Mouse (Mus musculus) neural tube, embryonic 12.5 days (tissue): ENCODE data around the gene Sgf29. TPM values are rescaled to one million over a fixed set of nuclear protein-coding genes. Genes with fewer than 3 reads are reported as not detected.
A peak's percentile ranks its signal among the peaks of the same experiment; 100 is the strongest.

Experiments used
- ATAC-seq: fragments of 200-750 bp; cut with Nextera tagmentation; 2 replicates; pipeline ENCODE4 v1.8.0; 2017; ENCODE audit warnings: low read depth, mild to moderate bottlenecking, moderate TSS enrichment, moderate library complexity; ENCODE audit not compliant: low FRiP score
- H3K27ac ChIP-seq: fragments of 300-500 bp; sonication (generic); 2 replicates; pipeline ENCODE4 v1.5.1; 2016
- H3K27me3 ChIP-seq: fragments of 300-500 bp; sonication (generic); replicated peaks from 2 replicates; pipeline ENCODE4 v1.6.1; 2016; ENCODE audit warnings: mild to moderate bottlenecking
- H3K36me3 ChIP-seq: fragments of 300-500 bp; sonication (generic); 2 replicates; pipeline ENCODE4 v1.6.1; 2016; ENCODE audit warnings: mild to moderate bottlenecking
- H3K4me1 ChIP-seq: fragments of 300-500 bp; sonication (generic); 2 replicates; pipeline ENCODE4 v1.6.1; 2016
- H3K4me2 ChIP-seq: fragments of 300-500 bp; sonication (generic); replicated peaks from 2 replicates; pipeline ENCODE4 v1.6.1; 2016; ENCODE audit warnings: mild to moderate bottlenecking
- H3K4me3 ChIP-seq: fragments of 300-500 bp; sonication (generic); 2 replicates; pipeline ENCODE4 v1.5.1; 2016
- H3K9ac ChIP-seq: fragments of 300-500 bp; sonication (generic); 2 replicates; pipeline ENCODE4 v1.6.1; 2016; ENCODE audit warnings: mild to moderate bottlenecking
- H3K9me3 ChIP-seq: fragments of 300-500 bp; sonication (generic); 2 replicates; pipeline ENCODE4 v1.6.1; 2016; ENCODE audit warnings: mild to moderate bottlenecking
- WGBS: fragments of 180-500 bp; shearing (Covaris S2); methylation state at CpG from one replicate; pipeline ENCODE4 v1.1.7; 2016; 5-methylcytosine and 5-hydroxymethylcytosine counted together
- polyA plus RNA-seq: library from polyadenylated mRNA; unstranded; fragments of >200 nt; fragmentation: Nextera tagmentation; extraction: Ambion mirVana; gene quantifications from 2 replicates; pipeline ENCODE4 v1.2.1, GENCODE M21; 2016

The Sgf29 gene
- polyA plus RNA-seq, 1 experiment from 2014 or later, result 53.2 TPM

DNA sequence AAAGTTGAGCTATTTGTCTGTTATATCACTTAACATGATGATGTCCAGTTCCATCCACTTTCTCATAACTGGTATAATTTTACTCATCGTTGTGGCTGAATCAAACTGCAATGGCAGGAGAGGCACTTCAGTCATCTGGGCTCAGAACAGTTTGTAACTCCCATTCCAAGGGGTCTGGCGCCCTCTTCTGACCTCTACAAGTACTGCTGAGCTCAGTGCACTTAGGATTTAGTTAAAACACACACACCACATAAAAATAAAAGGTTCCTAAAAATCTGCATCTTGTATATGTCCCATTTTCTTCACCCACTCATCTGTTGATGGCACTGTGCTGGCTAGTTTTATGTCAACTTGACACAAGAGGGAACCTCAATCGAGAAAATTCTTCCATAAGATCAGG, 44.1 kb downstream of the Sgf29 start:
- H3K27me3 ChIP-seq, result no peaks in the 10 kb centered on the region
- no peak for ATAC-seq
- H3K4me1 ChIP-seq, result peaks cover 28% of the 10 kb centered on the region
- H3K4me3 ChIP-seq, result no peak overlapping the region
- WGBS, result 46% methylated on average over 3 of the region's 3 CpGs
- peaks cover 25% of the 10 kb centered on the region for H3K36me3 ChIP-seq
- no peak overlapping the region for H3K27ac ChIP-seq
- H3K4me2 ChIP-seq, result peak overlapping the region; percentile 92
- no peaks in the 10 kb centered on the region for H3K9me3 ChIP-seq
- H3K9ac ChIP-seq, result no peak overlapping the region

DNA sequence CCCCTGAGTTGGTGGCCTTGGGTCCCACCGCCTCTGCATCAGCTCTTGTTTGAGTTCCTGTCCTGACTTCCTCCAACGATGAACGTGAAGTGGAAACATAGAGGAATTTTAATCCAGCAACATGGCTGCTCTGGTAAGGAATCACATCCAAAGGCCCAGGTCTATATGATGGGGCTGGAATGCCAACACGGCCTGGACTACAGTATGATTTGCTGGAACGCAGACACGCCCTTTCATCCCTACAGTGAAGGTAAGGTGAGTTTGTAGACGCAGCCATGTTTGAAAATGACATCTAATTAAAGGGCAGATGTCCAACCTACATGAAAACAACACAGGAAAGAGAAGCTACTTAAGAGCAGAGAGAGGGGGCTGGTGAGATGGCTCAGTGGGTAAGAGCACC, 44.7 kb downstream of the Sgf29 start:
- H3K9ac ChIP-seq, result no peak overlapping the region
- H3K4me2 ChIP-seq, result peak overlapping the region; percentile 92

DNA sequence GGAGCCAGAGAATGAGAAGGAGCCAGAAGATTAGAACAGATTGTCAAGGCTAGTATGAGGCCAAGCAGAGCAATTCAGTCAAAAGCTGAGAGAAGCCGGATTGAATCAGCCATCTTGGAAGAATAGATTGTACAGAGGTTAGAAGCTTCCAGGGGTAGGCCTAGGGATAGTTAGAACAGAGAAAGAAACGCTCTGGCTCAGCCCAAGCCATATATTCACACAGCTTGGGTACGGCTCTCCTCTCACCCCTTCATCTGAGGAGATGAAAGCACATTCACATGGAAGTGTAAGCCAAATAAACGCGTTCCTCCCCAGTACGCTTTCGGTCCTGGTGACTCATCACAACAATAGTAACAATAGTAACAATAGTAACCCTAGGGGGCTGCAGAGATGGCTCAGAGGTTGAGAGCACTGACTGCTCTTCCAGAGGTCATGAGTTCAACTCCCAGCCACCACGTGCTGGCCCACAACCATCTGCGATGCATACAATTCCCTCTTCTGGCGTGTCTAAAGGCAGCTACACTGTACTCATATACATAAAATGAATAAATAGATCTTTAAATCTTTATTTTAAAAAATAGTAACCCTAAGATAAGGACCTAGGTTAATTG, 45.4 kb downstream of the Sgf29 start:
- peak overlapping the region; percentile 92 for H3K4me2 ChIP-seq
- 17% methylated on average over 10 of the region's 10 CpGs for WGBS
- H3K4me1 ChIP-seq, result peaks cover 28% of the 10 kb centered on the region
- no peak for ATAC-seq
- H3K27ac ChIP-seq, result no peak overlapping the region
- peaks cover 34% of the 10 kb centered on the region for H3K36me3 ChIP-seq
- H3K27me3 ChIP-seq, result no peaks in the 10 kb centered on the region
- no peaks in the 10 kb centered on the region for H3K9me3 ChIP-seq
- peak overlapping the region; percentile 84 for H3K4me3 ChIP-seq
- H3K9ac ChIP-seq, result peak overlapping the region; percentile 84

More for the DNA sequence above, 44.7 kb downstream of the Sgf29 start:
- H3K36me3 ChIP-seq, result peaks cover 26% of the 10 kb centered on the region
- peaks cover 28% of the 10 kb centered on the region for H3K4me1 ChIP-seq
- no peaks in the 10 kb centered on the region for H3K27me3 ChIP-seq
- H3K27ac ChIP-seq, result no peak overlapping the region
- H3K9me3 ChIP-seq, result no peaks in the 10 kb centered on the region
- ATAC-seq, result no peak
- WGBS, result 88% methylated on average over 7 of the region's 7 CpGs
- H3K4me3 ChIP-seq, result no peak overlapping the region

DNA sequence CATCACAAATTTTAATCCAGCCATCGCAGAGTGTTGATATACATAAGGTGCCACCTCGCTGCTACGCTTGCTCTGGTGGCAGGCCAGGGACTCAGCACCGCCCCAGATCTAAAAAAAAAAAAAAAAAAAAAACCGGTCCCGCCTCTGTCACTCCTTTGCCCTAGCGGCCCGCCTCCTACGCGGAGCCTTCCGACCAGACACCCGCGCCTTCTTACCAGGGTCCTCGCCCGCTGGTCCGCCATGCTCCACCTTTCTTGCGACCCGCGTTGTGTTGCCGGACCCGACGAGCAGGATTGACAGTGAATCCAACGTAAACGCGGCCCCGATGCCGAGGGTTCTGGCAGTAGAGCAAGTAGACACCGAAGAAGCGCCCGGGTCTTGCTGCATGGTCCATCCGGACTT, 46.1 kb downstream of the Sgf29 start, which contains the start of gene Bola2:
Gene Bola2 (plus strand): TSS at position 192 of the 402 bp plus-strand sequence.
- Histone ChIP-seq H3K4me3 (peak within 1 kb of the TSS; percentile 84), H3K4me2 (peak within 1 kb of the TSS; percentile 92), H3K4me1 (peaks cover 28% of the 10 kb centered on the region), H3K9ac (peak within 1 kb of the TSS; percentile 84), H3K27ac (peak within 1 kb of the TSS; percentile 87), H3K9me3 (no peaks in the 10 kb centered on the region), H3K27me3 (no peaks in the 10 kb centered on the region), H3K36me3 (peaks cover 37% of the 10 kb centered on the region)
- peak; percentile 53 for ATAC-seq
- under 1% methylated on average over 31 of the region's 31 CpGs for WGBS

- Histone ChIP-seq H3K4me2 (peak within 1 kb of the TSS; percentile 92), H3K27ac (peak within 1 kb of the TSS; percentile 87), H3K36me3 (peaks cover 36% of the 10 kb centered on the region), H3K4me1 (peaks cover 28% of the 10 kb centered on the region), H3K9me3 (no peaks in the 10 kb centered on the region), H3K4me3 (peak within 1 kb of the TSS; percentile 84), H3K9ac (peak within 1 kb of the TSS; percentile 84), H3K27me3 (no peaks in the 10 kb centered on the region)
- ATAC-seq, result peak; percentile 95
- WGBS, result under 1% methylated on average over 40 of the region's 40 CpGs
These were observed 46.6 kb downstream of the Sgf29 start, which contains the start of gene Slx1b for GRCm38 (mm10) chr7:126695631-126696207. Gene Slx1b, minus strand, starts transcription at chr7:126695784.

DNA sequence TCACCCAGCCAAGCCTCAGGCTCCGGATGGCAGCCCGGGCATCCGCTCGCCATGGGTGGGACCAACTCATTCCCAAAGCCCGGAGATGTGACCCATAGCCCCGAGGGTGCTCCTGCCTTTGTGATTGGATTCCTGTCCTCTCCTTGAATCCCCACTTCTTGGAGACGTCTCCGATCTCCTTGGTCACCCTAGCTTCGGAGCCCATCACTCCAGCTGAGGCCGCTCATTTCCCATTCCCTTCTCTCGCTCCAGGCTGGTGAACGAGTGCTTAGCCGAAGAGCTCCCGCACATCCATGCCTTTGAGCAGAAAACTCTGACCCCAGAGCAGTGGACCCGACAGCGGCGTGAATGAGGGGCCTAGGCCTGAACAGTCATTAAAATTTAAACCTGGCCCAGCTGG, 47.2 kb downstream of the Sgf29 start:
- Histone ChIP-seq H3K9ac (peak overlapping the region; percentile 75), H3K4me3 (peak overlapping the region; percentile 84), H3K4me2 (peak overlapping the region; percentile 92), H3K4me1 (peaks cover 33% of the 10 kb centered on the region), H3K27me3 (no peaks in the 10 kb centered on the region), H3K36me3 (peaks cover 30% of the 10 kb centered on the region), H3K27ac (no peak overlapping the region), H3K9me3 (no peaks in the 10 kb centered on the region)
- 3% methylated on average over 17 of the region's 17 CpGs for WGBS
- ATAC-seq, result no peak

GRCm38 (mm10) chr7:126696886-126697285, 47.8 kb downstream of the Sgf29 start:
- H3K4me3 ChIP-seq, result peak overlapping the region; percentile 84
- H3K27ac ChIP-seq, result no peak overlapping the region
- H3K4me2 ChIP-seq, result peak overlapping the region; percentile 92
- peaks cover 28% of the 10 kb centered on the region for H3K36me3 ChIP-seq
- peaks cover 38% of the 10 kb centered on the region for H3K4me1 ChIP-seq
- H3K9ac ChIP-seq, result peak overlapping the region; percentile 75; the same call in 1 of the 2 replicates
- H3K9me3 ChIP-seq, result no peaks in the 10 kb centered on the region
- H3K27me3 ChIP-seq, result peaks cover 4% of the 10 kb centered on the region; the same call in 1 of the 2 replicates
- 77% methylated on average over 3 of the region's 3 CpGs for WGBS
- ATAC-seq, result no peak

GRCm38 (mm10) chr7:126697838-126698237, 48.7 kb downstream of the Sgf29 start:
- Histone ChIP-seq H3K9me3 (no peaks in the 10 kb centered on the region), H3K4me1 (peaks cover 40% of the 10 kb centered on the region), H3K4me2 (0 out of 2 replicates have a peak overlapping the region, but pooled peaks have one; percentile 92), H3K4me3 (no peak overlapping the region), H3K9ac (no peak overlapping the region), H3K27ac (no peak overlapping the region), H3K36me3 (peaks cover 21% of the 10 kb centered on the region), H3K27me3 (peaks cover 6% of the 10 kb centered on the region; the same call in 1 of the 2 replicates)
- 94% methylated on average over 8 of the region's 8 CpGs for WGBS
- no peak for ATAC-seq

DNA sequence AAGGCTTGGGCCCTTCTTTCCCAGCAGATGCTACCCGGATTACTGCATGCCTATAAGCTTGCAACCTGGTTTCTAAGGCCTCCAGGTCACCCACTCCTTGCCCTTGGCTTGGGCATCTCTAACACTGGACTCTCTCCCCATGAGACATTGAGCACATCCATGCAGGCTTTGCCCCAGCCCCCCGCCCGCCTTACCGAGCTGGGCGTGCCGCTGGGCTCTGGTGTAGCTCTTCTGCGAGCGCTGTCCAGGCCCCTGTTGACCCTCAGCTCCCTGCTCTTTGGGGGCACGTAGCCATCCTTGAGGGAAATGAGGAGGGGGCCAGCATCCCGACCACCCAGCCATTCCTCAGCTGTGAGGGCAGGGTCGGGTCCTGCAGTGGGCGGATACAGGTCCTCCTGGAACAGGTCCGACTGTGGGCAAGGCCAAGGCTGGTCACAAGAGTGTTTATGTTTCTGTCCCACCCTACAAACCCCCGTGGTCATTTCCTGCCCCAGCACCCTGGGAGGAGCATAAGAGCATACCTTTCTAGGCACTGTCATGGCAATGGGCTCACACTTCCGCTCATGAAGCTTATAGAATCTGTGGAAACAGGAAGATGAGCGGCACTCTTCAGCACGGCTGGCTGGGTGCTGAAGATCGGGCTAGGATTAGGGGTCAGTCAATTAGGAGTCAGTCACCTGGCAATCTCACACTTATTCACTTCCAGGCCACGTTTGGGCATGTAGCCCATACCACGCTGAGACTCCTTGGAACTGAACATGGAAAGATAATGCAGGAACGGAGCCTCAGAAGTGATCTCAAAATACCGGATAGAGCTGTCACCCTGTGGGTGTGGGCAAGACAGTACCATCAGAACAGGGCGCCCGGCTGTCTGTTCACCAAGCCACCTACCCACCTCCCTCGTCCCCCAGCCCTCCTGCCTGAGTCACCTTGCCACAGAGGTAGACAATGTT, 51.2 kb downstream of the Sgf29 start:
- H3K36me3 ChIP-seq, result peaks cover 21% of the 10 kb centered on the region
- 85% methylated on average over 25 of the region's 25 CpGs for WGBS
- H3K27ac ChIP-seq, result no peak overlapping the region
- H3K27me3 ChIP-seq, result peaks cover 23% of the 10 kb centered on the region; the same call in 1 of the 2 replicates
- H3K9me3 ChIP-seq, result no peaks in the 10 kb centered on the region
- no peak overlapping the region for H3K9ac ChIP-seq
- peak overlapping the region; percentile 94; the same call in 1 of the 2 replicates for H3K4me2 ChIP-seq
- H3K4me3 ChIP-seq, result no peak overlapping the region; the same call in 1 of the 2 replicates
- ATAC-seq, result no peak
- H3K4me1 ChIP-seq, result peaks cover 44% of the 10 kb centered on the region

DNA sequence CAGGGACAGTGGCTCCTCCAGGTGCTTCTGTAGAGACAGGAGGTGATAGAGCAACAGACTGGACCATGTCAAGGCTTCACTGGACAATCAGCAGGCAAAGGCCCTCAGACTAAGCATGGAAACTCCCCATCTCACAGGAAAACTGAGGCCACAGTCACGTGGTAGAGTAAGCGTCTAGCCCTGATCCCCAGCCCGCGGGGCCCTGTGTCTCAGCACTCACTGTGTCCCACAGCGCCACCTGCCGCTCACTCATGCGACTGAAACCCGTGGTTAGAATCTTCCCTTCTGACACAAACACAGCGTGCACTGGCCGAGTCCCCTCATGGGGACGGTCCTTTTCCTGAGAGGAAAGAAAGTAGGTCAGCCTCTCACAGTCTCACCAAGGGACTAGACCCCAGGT, 52.0 kb downstream of the Sgf29 start:
- Histone ChIP-seq H3K4me3 (no peak overlapping the region), H3K4me1 (peaks cover 44% of the 10 kb centered on the region), H3K27me3 (peaks cover 28% of the 10 kb centered on the region; the same call in 1 of the 2 replicates), H3K27ac (no peak overlapping the region), H3K9ac (0 out of 2 replicates have a peak overlapping the region, but pooled peaks have one; percentile 3), H3K36me3 (peaks cover 21% of the 10 kb centered on the region), H3K9me3 (no peaks in the 10 kb centered on the region), H3K4me2 (peak overlapping the region; percentile 94)
- peak; percentile 46 for ATAC-seq
- WGBS, result 1% methylated on average over 11 of the region's 11 CpGs

- H3K27me3 ChIP-seq, result peaks cover 28% of the 10 kb centered on the region; the same call in 1 of the 2 replicates
- H3K4me3 ChIP-seq, result no peak overlapping the region
- ATAC-seq, result no peak
- H3K36me3 ChIP-seq, result peaks cover 21% of the 10 kb centered on the region
- peaks cover 37% of the 10 kb centered on the region for H3K4me1 ChIP-seq
- 56% methylated on average over 24 of the region's 24 CpGs for WGBS
- H3K27ac ChIP-seq, result no peak overlapping the region
- no peaks in the 10 kb centered on the region for H3K9me3 ChIP-seq
- H3K4me2 ChIP-seq, result peak overlapping the region; percentile 94
- 0 out of 2 replicates have a peak overlapping the region, but pooled peaks have one; percentile 3 for H3K9ac ChIP-seq
These were observed 52.6 kb downstream of the Sgf29 start for GRCm38 (mm10) chr7:126701559-126702357.
